Mouse (Mus musculus): Measurements from ENCODE around the gene Tnfaip8l1. TPM values are rescaled to one million over a fixed set of nuclear protein-coding genes. Genes with fewer than 3 reads are reported as not detected.

Tnfaip8l1 gene
- total and polyA plus RNA-seq, 3 experiments = 4.0 to 5.5 TPM; not detected in 1

DNA sequence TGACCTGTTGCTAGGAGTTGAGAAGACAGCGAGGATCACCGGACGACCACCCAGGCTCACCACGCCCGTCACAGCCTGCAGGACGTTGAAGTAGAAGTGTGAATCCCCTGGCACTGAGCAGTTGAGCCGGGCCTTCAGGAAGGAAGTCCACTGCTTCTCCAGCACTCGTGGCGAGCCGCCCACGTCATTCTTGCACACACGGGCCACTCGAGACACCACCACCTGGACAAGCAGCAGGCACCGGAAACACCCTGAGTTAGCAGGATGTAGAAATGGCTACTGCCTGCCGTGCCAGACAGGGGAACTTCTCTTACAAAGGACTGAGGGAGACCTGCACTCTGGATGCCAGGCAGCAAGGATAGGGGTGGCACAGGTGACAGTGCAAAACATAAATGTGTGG, 34.0 kb upstream of the Tnfaip8l1 start:
- H3K9me3 ChIP-seq (replicated peaks; ENCODE audit: insufficient read depth, low read length) = no peaks in the 10 kb centered on the region
- no peaks in the 10 kb centered on the region for H3K79me2 ChIP-seq (ENCODE audit: control insufficient read depth, insufficient read depth, low read length, poor library complexity)
- H3K4me3 ChIP-seq (ENCODE audit: control insufficient read depth in 1 of 2, insufficient read depth in 1 of 2, low read depth in 2 of 2, low read length in 2 of 2) = no peak overlapping the region
- H3K27me3 ChIP-seq (ENCODE audit: control insufficient read depth in 1 of 2, insufficient read depth in 2 of 2, low read length in 2 of 2) = no peaks in the 10 kb centered on the region
- no peak for DNase-seq (ENCODE audit: low read depth, low spot score)
- H3K4me1 ChIP-seq (ENCODE audit: control insufficient read depth in 1 of 2, insufficient read depth in 2 of 2, low read length in 2 of 2) = peaks cover 0 to 3% of the 10 kb centered on the region in 2 experiments; a peak in 1 of 4 replicates
- H3K36me3 ChIP-seq (ENCODE audit: control insufficient read depth in 1 of 2, insufficient read depth in 2 of 2, low read length in 2 of 2) = peaks cover 0 to 2% of the 10 kb centered on the region in 2 experiments; a peak in 1 of 4 replicates
- H3K9ac ChIP-seq (ENCODE audit: control insufficient read depth, low read depth, low read length, poor library complexity, severe bottlenecking) = no peak overlapping the region
- TF ChIP-seq MYC (IDR thresholded peaks at IDR 0.05; ENCODE audit: low read depth, low read length) = no peak
- no peak for TF ChIP-seq USF1 (IDR thresholded peaks at IDR 0.05; ENCODE audit: low read depth, low read length)
- TF ChIP-seq RCOR1 (IDR thresholded peaks at IDR 0.05; ENCODE audit: low read depth, low read length) = no peak
- no peak for TF ChIP-seq GATA1 (IDR thresholded peaks at IDR 0.05; ENCODE audit: low read depth, low read length)
- TF ChIP-seq BHLHE40 (IDR thresholded peaks at IDR 0.05; ENCODE audit: borderline replicate concordance, low read depth, low read length) = no peak
- no peak for TF ChIP-seq RAD21 (IDR thresholded peaks at IDR 0.05; ENCODE audit: low read depth, low read length)
- TF ChIP-seq NELFE (IDR thresholded peaks at IDR 0.05; ENCODE audit: low read depth, low read length) = no peak
- no peak for TF ChIP-seq ZMIZ1 (IDR thresholded peaks at IDR 0.05; ENCODE audit: low read depth, low read length)
- no peak for TF ChIP-seq POLR2AphosphoS2 (IDR thresholded peaks at IDR 0.05; ENCODE audit: low read length)
- no peak for TF ChIP-seq POLR2AphosphoS5 (IDR thresholded peaks at IDR 0.05; ENCODE audit: borderline replicate concordance, low read depth, low read length)
- TF ChIP-seq POLR2A (IDR thresholded peaks at IDR 0.05; ENCODE audit: control insufficient read depth in 1 of 2, insufficient read depth in 1 of 2, low read depth in 1 of 2, low read length in 2 of 2, poor library complexity in 1 of 2) = no peak
- TF ChIP-seq ETS1 (IDR thresholded peaks at IDR 0.05; ENCODE audit: low read depth, low read length) = no peak
- TF ChIP-seq SMC3 (IDR thresholded peaks at IDR 0.05; ENCODE audit: low read depth, low read length) = no peak
- TF ChIP-seq CHD2 (IDR thresholded peaks at IDR 0.05; ENCODE audit: low read length) = no peak
- TF ChIP-seq ZKSCAN1 (IDR thresholded peaks at IDR 0.05; ENCODE audit: low read depth, low read length) = no peak
- TF ChIP-seq UBTF (IDR thresholded peaks at IDR 0.05; ENCODE audit: borderline replicate concordance, insufficient read depth, low read depth, low read length) = no peak
- TF ChIP-seq E2F4 (IDR thresholded peaks at IDR 0.05; ENCODE audit: borderline replicate concordance, low read depth, low read length) = no peak
- H3K27ac ChIP-seq (ENCODE audit: control insufficient read depth, low read depth, low read length) = no peak overlapping the region

DNA sequence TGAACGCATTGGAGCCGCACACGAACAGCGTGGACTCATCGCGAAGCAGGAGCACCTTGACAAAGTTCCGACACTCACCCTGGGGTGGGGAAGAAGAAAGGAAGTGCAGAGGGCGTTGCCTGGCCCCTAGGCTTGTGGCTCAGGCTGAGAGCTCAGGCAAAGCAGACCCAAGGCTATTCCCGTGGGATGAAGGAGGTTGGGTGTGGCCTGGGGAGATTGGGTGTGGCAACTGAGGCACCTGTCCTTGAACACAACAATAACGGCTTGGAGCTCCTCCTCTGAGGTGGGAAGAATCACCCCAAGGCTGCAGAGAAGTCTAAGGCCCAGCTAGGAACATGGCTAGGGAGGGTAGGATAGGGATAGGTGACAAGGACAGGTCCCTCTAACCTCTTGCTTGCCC, 31.1 kb upstream of the Tnfaip8l1 start:
- Histone ChIP-seq H3K4me1 (ENCODE audit: control insufficient read depth in 1 of 2, insufficient read depth in 2 of 2, low read length in 2 of 2) (peaks cover 0 to 3% of the 10 kb centered on the region in 2 experiments; a peak in 2 of 4 replicates), H3K36me3 (ENCODE audit: control insufficient read depth in 1 of 2, insufficient read depth in 2 of 2, low read length in 2 of 2) (peaks cover 0 to 2% of the 10 kb centered on the region in 2 experiments; a peak in 1 of 4 replicates)
- no peak for DNase-seq (ENCODE audit: low read depth, low spot score)

More for the DNA sequence above, 31.1 kb upstream of the Tnfaip8l1 start:
- Histone ChIP-seq H3K9ac (ENCODE audit: control insufficient read depth, low read depth, low read length, poor library complexity, severe bottlenecking) (no peak overlapping the region), H3K27me3 (ENCODE audit: control insufficient read depth in 1 of 2, insufficient read depth in 2 of 2, low read length in 2 of 2) (no peaks in the 10 kb centered on the region), H3K79me2 (ENCODE audit: control insufficient read depth, insufficient read depth, low read length, poor library complexity) (no peaks in the 10 kb centered on the region), H3K9me3 (replicated peaks; ENCODE audit: insufficient read depth, low read length) (no peaks in the 10 kb centered on the region), H3K4me3 (ENCODE audit: control insufficient read depth in 1 of 2, insufficient read depth in 1 of 2, low read depth in 2 of 2, low read length in 2 of 2) (no peak overlapping the region), H3K27ac (ENCODE audit: control insufficient read depth, low read depth, low read length) (no peak overlapping the region)
- no peak for TF ChIP-seq TAL1 (IDR thresholded peaks at IDR 0.05; ENCODE audit: low read length)
